Mouse (Mus musculus) 3T3-L1 (cell line): Measurements from ENCODE around the gene Ublcp1.
A peak's percentile ranks its signal among the peaks of the same experiment; 100 is the strongest.

Experiments used
- DNase-seq: peaks from one replicate; pipeline ENCODE4 v3.0.0-alpha.2; 2015; ENCODE audit warnings: low read depth, low spot score

Gene Ublcp1

GRCm38 (mm10) chr11:44422337-44423111, 47.8 kb downstream of the Ublcp1 start:
- no peak for DNase-seq

- DNase-seq: peak; percentile 30
Measured at GRCm38 (mm10) chr11:44417403-44417802, 52.9 kb downstream of the Ublcp1 start.

GRCm38 (mm10) chr11:44414605-44415004, 55.7 kb downstream of the Ublcp1 start:
- no peak for DNase-seq

GRCm38 (mm10) chr11:44413371-44413770, 56.9 kb downstream of the Ublcp1 start:
- no peak for DNase-seq

GRCm38 (mm10) chr11:44412276-44412675, 58.0 kb downstream of the Ublcp1 start:
- no peak for DNase-seq

- DNase-seq: no peak
Measured at GRCm38 (mm10) chr11:44410413-44410812, 59.9 kb downstream of the Ublcp1 start.

- DNase-seq: no peak
Measured at GRCm38 (mm10) chr11:44408626-44409025, 61.7 kb downstream of the Ublcp1 start.

- DNase-seq: no peak
Measured at GRCm38 (mm10) chr11:44406457-44406856, 63.8 kb downstream of the Ublcp1 start.

GRCm38 (mm10) chr11:44405961-44406360, 64.3 kb downstream of the Ublcp1 start:
- DNase-seq: no peak

- no peak for DNase-seq
Measured at GRCm38 (mm10) chr11:44405113-44405512, 65.2 kb downstream of the Ublcp1 start.
